Mouse (Mus musculus) stomach, embryonic 15.5 days (tissue): ENCODE results near the gene Hmgcs1. TPM values are rescaled to one million over a fixed set of nuclear protein-coding genes. Genes with fewer than 3 reads are reported as not detected.
"Not testable (repeated sequence)": the region's sequence is repeated elsewhere in the genome, so short reads cannot be mapped to it uniquely, and the experiment has no call there.

ENCODE experiments used
- ATAC-seq: fragments of 200-750 bp; cut with Nextera tagmentation; 2 replicates; pipeline ENCODE4 v1.8.0; 2017; ENCODE audit warnings: low read depth, moderate number of reproducible peaks, moderate TSS enrichment; ENCODE audit not compliant: insufficient read depth, low FRiP score
- H3K27ac ChIP-seq: fragments of 300-500 bp; sonication (generic); 2 replicates; pipeline ENCODE4 v1.5.1; 2015; ENCODE audit warnings: mild to moderate bottlenecking, inconsistent platforms
- H3K27me3 ChIP-seq: fragments of 300-500 bp; sonication (generic); replicated peaks from 2 replicates; pipeline ENCODE4 v1.6.1; 2015; ENCODE audit warnings: inconsistent platforms
- H3K36me3 ChIP-seq: fragments of 300-500 bp; sonication (generic); 2 replicates; pipeline ENCODE4 v1.6.1; 2015; ENCODE audit warnings: inconsistent platforms
- H3K4me1 ChIP-seq: fragments of 300-500 bp; sonication (generic); 2 replicates; pipeline ENCODE4 v1.6.1; 2015; ENCODE audit warnings: inconsistent platforms
- H3K4me2 ChIP-seq: fragments of 300-500 bp; sonication (generic); 2 replicates; pipeline ENCODE4 v1.6.1; 2015; ENCODE audit warnings: mild to moderate bottlenecking, inconsistent platforms
- H3K4me3 ChIP-seq: fragments of 300-500 bp; sonication (generic); replicated peaks from 2 replicates; pipeline ENCODE4 v1.5.1; 2015; ENCODE audit warnings: inconsistent platforms
- H3K9ac ChIP-seq: fragments of 300-500 bp; sonication (generic); 2 replicates; pipeline ENCODE4 v1.6.1; 2015; ENCODE audit warnings: inconsistent platforms
- H3K9me3 ChIP-seq: fragments of 300-500 bp; sonication (generic); 2 replicates; pipeline ENCODE4 v1.6.1; 2016; ENCODE audit warnings: inconsistent platforms
- WGBS: fragments of 180-500 bp; shearing (Covaris S2); methylation state at CpG from one replicate; pipeline ENCODE4 v1.1.7; 2015; 5-methylcytosine and 5-hydroxymethylcytosine counted together
- polyA plus RNA-seq: library from polyadenylated mRNA; unstranded; fragments of >200 nt; fragmentation: Nextera tagmentation; extraction: Ambion mirVana; gene quantifications from 2 replicates; pipeline ENCODE4 v1.2.1, GENCODE M21; 2015

The Hmgcs1 gene
- polyA plus RNA-seq = 183 and 196 TPM in 2 replicates

DNA sequence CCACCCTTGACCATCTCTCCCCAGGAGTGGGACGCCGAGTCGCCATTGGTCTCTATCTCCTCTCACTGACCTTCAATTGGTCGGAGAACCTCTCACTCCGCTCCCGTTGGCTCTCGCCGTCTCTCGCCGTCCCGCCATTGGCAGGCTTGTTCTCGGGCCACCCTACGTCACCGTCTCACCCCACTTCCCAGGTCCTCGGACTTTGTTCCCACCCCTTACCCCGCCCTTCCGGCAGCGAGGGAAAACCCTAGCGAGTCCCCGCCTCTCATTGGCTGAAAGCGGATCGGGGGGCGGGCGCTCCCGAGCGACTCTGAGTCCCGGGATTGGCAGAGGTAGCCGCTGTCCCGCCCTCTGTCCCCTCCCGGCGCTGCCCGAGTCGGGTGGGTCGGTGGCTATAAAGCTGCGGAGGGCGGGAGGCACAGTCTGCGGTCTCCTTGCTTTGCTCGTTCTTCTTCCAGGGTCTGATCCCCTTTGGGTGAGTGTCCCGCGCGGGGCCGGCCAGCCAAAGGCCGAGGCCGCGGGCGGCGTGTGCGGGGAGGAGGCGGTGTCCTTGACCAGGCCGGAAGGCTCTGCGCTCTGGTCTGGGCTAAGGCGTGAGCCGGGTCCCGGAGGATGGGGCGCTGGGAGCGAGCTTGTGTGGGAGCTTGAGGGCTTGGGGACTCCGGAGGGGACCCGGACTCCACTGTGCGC, at the start of gene Hmgcs1:
Gene Hmgcs1 (plus strand): TSS at position 341 of the 690 bp plus-strand sequence.
- peak; percentile 99 for ATAC-seq
- Histone ChIP-seq H3K9me3 (no peaks in the 10 kb centered on the region), H3K36me3 (no peaks in the 10 kb centered on the region), H3K27ac (peak within 1 kb of the TSS; percentile 96), H3K4me2 (peak within 1 kb of the TSS; percentile 62), H3K4me3 (peak within 1 kb of the TSS; percentile 83), H3K9ac (peak within 1 kb of the TSS; percentile 84), H3K27me3 (no peaks in the 10 kb centered on the region), H3K4me1 (peaks cover 13% of the 10 kb centered on the region; the same call in 1 of the 2 replicates)
- under 1% methylated on average over 59 of the region's 59 CpGs for WGBS

DNA sequence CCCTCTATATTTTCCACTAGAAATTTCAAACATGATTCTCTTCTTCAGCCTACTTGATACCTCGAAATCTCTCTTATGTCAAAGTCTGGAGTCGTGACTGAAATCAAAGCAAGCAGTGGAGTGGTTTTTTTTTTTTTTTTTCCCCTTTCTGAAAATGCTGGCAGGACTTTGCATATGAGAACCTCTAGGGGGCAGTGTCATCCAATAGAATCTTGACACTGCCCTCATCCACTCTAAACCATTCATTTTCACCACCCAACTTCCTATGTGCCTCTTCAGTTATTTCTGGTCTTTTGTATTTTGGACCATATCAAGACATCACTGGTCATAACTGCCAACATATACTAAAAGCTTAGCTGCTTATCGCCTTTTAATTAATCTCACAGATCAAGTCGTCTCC, 49.7 kb upstream of the Hmgcs1 start:
- 39% methylated on average over 4 of the region's 4 CpGs for WGBS
- no peaks in the 10 kb centered on the region for H3K27me3 ChIP-seq
- no peaks in the 10 kb centered on the region for H3K4me1 ChIP-seq
- H3K9ac ChIP-seq = no peak overlapping the region
- H3K36me3 ChIP-seq = no peaks in the 10 kb centered on the region
- ATAC-seq = no peak
- no peak overlapping the region for H3K4me2 ChIP-seq
- H3K9me3 ChIP-seq = no peaks in the 10 kb centered on the region
- no peak overlapping the region for H3K27ac ChIP-seq
- H3K4me3 ChIP-seq = no peak overlapping the region

DNA sequence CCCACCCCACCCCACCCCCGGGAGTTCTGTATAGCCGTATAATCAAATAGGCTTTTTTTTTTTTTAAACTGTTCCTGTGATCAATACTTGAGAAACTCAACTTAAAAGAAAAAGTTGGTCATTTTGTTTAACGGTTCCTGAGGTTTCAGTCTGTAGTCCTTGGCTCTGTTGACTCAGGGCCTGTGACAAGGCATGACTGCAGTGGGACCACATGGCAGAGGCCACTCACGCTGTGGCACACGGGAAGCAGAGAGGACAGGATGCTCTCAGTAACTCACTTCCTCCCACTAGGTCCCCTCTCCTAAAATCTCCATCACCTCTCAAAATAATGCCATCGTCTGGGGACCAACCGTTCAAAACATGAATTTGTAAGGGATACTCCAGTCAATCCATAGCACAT, 49.0 kb upstream of the Hmgcs1 start:
- Histone ChIP-seq H3K9ac (no peak overlapping the region), H3K27ac (no peak overlapping the region), H3K4me3 (no peak overlapping the region), H3K4me2 (no peak overlapping the region), H3K36me3 (no peaks in the 10 kb centered on the region), H3K4me1 (no peaks in the 10 kb centered on the region), H3K27me3 (no peaks in the 10 kb centered on the region), H3K9me3 (no peaks in the 10 kb centered on the region)
- no peak for ATAC-seq
- 68% methylated on average over 7 of the region's 7 CpGs for WGBS

DNA sequence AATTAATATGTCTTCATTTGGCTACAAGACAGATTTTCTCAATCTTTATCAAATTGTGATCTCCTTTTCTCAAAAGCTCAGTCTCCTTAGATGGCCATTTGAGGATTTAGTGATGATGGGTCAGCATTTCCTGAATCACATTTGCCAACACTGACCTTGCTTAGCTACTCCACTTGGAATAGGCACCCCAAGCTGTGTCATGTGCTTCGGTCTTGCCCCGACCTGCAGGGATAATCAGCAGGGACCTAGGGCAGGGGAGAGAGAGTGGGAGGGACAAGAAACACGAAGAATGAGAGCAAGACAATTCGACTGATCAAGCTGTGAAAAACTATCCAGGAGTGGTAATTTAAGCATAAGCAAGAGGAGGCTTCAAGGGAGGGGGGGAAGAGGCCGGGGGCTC, 45.4 kb upstream of the Hmgcs1 start:
- H3K9ac ChIP-seq = no peak overlapping the region
- H3K9me3 ChIP-seq = no peaks in the 10 kb centered on the region
- no peak overlapping the region for H3K4me3 ChIP-seq
- ATAC-seq = no peak
- H3K27ac ChIP-seq = no peak overlapping the region
- WGBS = 63% methylated on average over 5 of the region's 5 CpGs
- no peaks in the 10 kb centered on the region for H3K36me3 ChIP-seq
- H3K4me2 ChIP-seq = no peak overlapping the region
- no peaks in the 10 kb centered on the region for H3K27me3 ChIP-seq
- H3K4me1 ChIP-seq = no peaks in the 10 kb centered on the region

DNA sequence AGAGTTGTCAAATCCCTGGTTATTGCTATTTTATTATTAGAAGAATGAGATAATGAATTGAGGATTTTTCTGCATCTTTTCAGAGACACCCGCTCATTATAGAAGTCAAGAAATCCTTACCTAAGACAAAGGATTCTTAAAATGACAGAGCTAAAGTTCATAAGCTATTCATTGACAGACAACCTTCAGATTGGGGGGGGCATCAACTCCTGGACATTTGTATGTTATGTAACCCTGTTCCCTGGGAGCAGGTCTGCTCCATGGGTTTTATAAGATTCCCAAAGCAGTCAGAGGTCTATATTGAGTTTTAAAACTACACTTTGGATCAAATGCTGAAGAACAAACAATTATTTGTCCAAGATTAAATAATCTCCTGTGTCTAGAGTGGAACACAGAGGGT, 43.7 kb upstream of the Hmgcs1 start:
- Histone ChIP-seq H3K9ac (no peak overlapping the region), H3K27me3 (no peaks in the 10 kb centered on the region), H3K27ac (no peak overlapping the region), H3K4me3 (no peak overlapping the region), H3K36me3 (no peaks in the 10 kb centered on the region), H3K9me3 (no peaks in the 10 kb centered on the region), H3K4me1 (no peaks in the 10 kb centered on the region), H3K4me2 (no peak overlapping the region)
- WGBS = 96% methylated on average over 1 of the region's 1 CpGs
- no peak for ATAC-seq

DNA sequence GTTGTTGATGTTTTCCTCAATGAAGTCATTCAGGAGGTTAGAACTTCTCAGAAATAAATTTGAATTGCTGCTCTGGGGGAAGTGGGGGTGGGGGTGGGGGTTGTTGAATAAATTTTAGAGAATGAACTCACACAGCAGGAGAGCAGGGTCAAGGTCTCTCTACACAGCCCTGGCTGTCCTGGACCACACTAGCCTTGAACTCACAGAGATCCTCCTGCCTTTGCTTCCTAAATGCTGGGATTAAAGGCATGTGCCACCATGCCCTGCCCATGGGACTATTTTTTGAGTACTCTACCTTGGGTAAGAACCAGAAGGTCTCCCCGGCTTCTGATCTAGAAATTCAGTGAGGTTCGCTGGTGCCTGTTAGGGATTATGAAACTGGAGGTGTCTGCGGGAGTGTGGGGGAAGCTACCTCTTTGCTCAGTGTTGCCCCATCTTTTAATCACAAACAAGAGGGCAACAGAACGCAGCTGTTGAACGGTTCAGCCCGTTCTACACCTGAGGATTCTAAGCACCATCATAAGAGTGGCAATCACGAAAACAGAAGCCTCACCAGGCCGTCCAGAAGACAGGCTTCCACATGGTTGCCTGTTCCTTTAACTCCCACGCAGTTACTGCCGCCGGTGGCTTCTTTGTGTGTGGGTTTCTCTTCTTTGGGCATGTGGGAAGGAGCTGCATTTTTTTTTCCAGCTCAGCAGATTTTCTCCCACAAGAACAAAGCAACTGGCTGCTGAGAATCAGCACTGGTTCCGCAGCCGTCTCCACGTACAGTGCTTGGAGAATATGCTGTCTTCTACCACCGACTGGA, 41.1 kb upstream of the Hmgcs1 start:
- Histone ChIP-seq H3K36me3 (no peaks in the 10 kb centered on the region), H3K27me3 (no peaks in the 10 kb centered on the region), H3K4me2 (no peak overlapping the region), H3K9ac (no peak overlapping the region), H3K27ac (no peak overlapping the region), H3K4me3 (no peak overlapping the region), H3K9me3 (no peaks in the 10 kb centered on the region), H3K4me1 (no peaks in the 10 kb centered on the region)
- 55% methylated on average over 15 of the region's 15 CpGs for WGBS
- no peak for ATAC-seq

DNA sequence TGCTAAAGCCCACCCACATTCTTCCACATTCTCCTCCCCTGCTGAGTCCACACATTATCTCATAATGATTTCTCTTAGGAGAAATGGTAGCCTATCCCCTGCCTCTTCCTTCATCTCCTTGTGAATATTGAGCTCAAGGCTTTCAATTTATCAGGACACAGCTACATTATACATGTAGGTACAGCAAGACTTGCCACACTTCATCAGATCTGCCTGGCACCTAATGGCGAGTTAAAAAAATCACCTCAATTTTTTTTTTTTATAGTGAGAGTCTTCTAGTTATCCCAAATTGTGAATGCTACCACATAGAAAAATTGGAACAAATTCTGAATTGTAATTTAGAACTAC, 40.5 kb upstream of the Hmgcs1 start:
- Histone ChIP-seq H3K9ac (no peak overlapping the region), H3K4me1 (no peaks in the 10 kb centered on the region), H3K27ac (no peak overlapping the region), H3K27me3 (no peaks in the 10 kb centered on the region), H3K4me3 (no peak overlapping the region), H3K9me3 (no peaks in the 10 kb centered on the region), H3K36me3 (no peaks in the 10 kb centered on the region), H3K4me2 (no peak overlapping the region)
- WGBS = 79% methylated on average over 1 of the region's 1 CpGs
- ATAC-seq = no peak

DNA sequence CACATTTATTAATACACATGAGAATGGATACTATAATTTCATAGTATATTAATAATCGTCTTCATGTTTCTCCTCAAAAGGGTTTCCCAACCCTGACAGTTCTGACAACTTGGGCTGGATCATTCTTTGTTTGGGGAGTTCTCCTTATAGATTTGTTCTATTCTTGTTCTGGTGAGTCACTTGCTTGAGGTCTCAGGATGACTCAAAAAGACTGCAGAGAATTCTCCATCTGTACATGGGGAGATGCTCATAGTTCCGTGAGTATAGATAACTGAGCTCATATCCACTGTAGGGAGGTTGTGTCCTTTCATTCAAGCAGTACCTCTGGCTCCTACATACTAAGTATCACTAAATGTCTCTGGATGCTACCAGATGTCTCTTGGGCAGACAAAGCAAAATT, 35.4 kb upstream of the Hmgcs1 start:
- H3K9ac ChIP-seq = no peak overlapping the region
- no peak overlapping the region for H3K4me3 ChIP-seq
- H3K27me3 ChIP-seq = no peaks in the 10 kb centered on the region
- 82% methylated on average over 2 of the region's 2 CpGs for WGBS
- H3K27ac ChIP-seq = no peak overlapping the region
- ATAC-seq = no peak
- no peaks in the 10 kb centered on the region for H3K4me1 ChIP-seq
- no peaks in the 10 kb centered on the region for H3K9me3 ChIP-seq
- no peak overlapping the region for H3K4me2 ChIP-seq
- H3K36me3 ChIP-seq = no peaks in the 10 kb centered on the region

DNA sequence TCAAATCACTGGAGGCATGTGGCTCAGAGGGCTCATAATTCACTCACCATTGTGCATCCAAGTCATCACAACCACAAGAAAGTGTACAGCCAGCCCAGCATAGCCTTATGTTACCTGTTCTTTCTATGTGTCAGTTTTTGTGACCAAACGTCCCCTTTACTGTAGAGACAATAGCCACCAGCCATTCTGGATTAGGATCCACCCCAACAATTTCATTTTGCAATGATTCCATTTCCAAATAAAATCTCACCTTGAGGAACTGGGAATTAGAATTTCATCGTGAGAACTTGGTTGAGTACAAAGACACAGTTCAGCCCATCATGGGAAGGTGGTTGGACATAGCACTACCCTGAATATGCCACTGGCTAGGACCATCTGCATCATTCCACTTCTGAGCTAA, 33.9 kb upstream of the Hmgcs1 start:
- no peak for ATAC-seq
- 83% methylated on average over 2 of the region's 2 CpGs for WGBS
- H3K27me3 ChIP-seq = no peaks in the 10 kb centered on the region
- H3K4me2 ChIP-seq = no peak overlapping the region
- H3K36me3 ChIP-seq = no peaks in the 10 kb centered on the region
- H3K27ac ChIP-seq = no peak overlapping the region
- H3K9ac ChIP-seq = no peak overlapping the region
- H3K4me3 ChIP-seq = no peak overlapping the region
- H3K4me1 ChIP-seq = no peaks in the 10 kb centered on the region
- no peaks in the 10 kb centered on the region for H3K9me3 ChIP-seq

DNA sequence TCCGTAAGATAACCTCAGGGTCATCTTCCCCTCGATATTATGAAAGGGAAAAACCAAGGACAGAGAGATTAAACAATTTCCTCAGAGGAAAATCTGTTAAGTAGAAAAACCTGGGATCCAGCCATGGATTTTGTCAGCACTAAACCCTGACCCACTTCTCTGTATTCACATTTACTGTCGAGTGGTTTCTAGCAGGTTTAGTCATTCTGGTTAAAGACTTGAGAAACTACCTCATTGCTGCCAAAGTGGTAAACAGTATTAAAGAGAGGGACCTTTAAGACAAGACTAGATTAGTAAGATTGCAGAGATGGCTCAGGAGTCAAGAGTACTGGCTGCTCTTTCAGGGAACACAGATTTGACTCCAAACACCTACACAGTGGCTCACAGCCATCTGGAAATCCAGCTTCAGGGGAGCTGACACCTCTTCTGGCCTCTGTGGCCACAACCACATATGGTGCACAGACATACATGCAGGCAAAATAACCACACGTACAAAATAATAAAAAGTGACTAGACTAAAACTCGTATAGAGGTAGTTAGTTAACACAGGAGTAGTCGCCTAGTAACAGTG, 33.2 kb upstream of the Hmgcs1 start:
- 79% methylated on average over 6 of the region's 6 CpGs for WGBS
- no peak for ATAC-seq
- H3K9me3 ChIP-seq = no peaks in the 10 kb centered on the region

DNA sequence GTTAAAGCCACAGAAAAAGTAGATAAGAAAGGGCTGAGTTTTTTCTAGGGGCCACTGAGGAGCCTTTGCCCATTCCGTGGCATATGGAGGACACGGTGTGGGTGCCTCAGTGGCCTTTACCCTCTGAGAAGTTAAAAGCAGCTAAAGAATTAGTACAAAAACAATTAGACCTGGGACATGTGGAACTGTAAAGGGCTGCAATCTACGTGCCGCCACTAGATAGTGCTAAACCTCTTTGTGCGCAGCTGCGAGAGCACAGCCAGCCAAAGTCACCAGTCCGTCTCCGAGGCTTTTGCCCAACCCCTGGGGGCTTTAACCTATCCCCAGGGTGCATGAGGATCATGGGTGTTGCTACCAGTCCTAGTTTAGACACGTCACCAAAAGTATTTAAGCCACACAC, 28.8 kb upstream of the Hmgcs1 start:
- H3K4me1 ChIP-seq, H3K27ac ChIP-seq, ATAC-seq, H3K36me3 ChIP-seq, H3K4me2 ChIP-seq, H3K4me3 ChIP-seq, H3K9ac ChIP-seq, H3K27me3 ChIP-seq, H3K9me3 ChIP-seq: not testable (repeated sequence)
- WGBS = 65% methylated on average over 7 of the region's 9 CpGs

More for the DNA sequence above, 33.2 kb upstream of the Hmgcs1 start:
- no peaks in the 10 kb centered on the region for H3K36me3 ChIP-seq
- no peaks in the 10 kb centered on the region for H3K4me1 ChIP-seq
- H3K4me3 ChIP-seq = no peak overlapping the region
- H3K27me3 ChIP-seq = no peaks in the 10 kb centered on the region
- H3K4me2 ChIP-seq = no peak overlapping the region
- no peak overlapping the region for H3K9ac ChIP-seq
- no peak overlapping the region for H3K27ac ChIP-seq

DNA sequence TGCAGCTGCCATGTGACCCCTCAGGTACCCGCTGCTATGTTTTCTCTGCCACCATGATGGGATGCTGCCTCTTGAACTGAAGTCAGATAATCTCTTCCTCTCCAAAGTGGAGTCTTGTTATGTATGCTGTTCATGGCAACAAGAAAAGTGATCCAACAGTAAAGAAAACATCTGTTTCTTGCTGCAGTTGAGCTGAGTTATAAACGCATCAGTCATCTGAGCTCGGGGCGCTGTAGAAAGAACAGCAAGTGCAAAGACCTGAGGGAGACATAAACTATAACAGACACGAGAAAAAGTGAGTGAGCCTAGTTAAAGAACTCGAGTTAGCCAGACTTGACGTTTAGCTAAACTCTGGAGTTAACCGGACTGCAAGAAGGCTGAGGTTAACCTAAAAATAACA, 11.4 kb upstream of the Hmgcs1 start:
- H3K9me3 ChIP-seq = no peaks in the 10 kb centered on the region
- no peak overlapping the region for H3K4me3 ChIP-seq
- no peak overlapping the region for H3K27ac ChIP-seq
- H3K27me3 ChIP-seq = no peaks in the 10 kb centered on the region
- H3K36me3 ChIP-seq = no peaks in the 10 kb centered on the region
- no peak for ATAC-seq
- H3K4me2 ChIP-seq = no peak overlapping the region
- H3K9ac ChIP-seq = no peak overlapping the region
- 43% methylated on average over 8 of the region's 8 CpGs for WGBS
- H3K4me1 ChIP-seq = no peaks in the 10 kb centered on the region
